ENCODE assay signal across 24 mouse cellular contexts in genomic region chr9:21273094-21273493, GRCm38 (mm10). TPM values are rescaled to one million over a fixed set of nuclear protein-coding genes. Genes with fewer than 3 reads are reported as not detected.
DNase-seq lines count a peak whose midpoint lies in the region; ATAC-seq and TF ChIP-seq lines count a peak whose summit lies in the region.
"Had no signal": no experiment of that assay in that cellular context is flagged by ENCODE, and none has a peak within 500 bp of the region (broad histone marks: within the 10 kb centered on the region; RNA-seq: fewer than 3 reads in every experiment).

No protein-coding gene starts in this region.

- no peak for TF ChIP-seq EP300 in MEL (IDR thresholded peaks at IDR 0.05; ENCODE audit: low read depth in 1 of 2, low read length in 2 of 2)

- no peak overlapping the region for H3K4me3 ChIP-seq in heart, embryonic 12.5 days
- no peak overlapping the region for H3K4me3 ChIP-seq in liver, embryonic 12.5 days
- no peak overlapping the region for H3K4me3 ChIP-seq in liver, embryonic 11.5 days (ENCODE audit: low read depth, low read length)
- no peak overlapping the region for H3K4me3 ChIP-seq in MEL (ENCODE audit: control insufficient read depth in 1 of 2, insufficient read depth in 1 of 2, low read depth in 2 of 2, low read length in 2 of 2)
- H3K4me3 ChIP-seq in myocyte = no peak overlapping the region
- no peak overlapping the region for H3K4me3 ChIP-seq in kidney, embryonic 16.5 days (ENCODE audit: low read length)
- H3K4me3 ChIP-seq: embryonic facial prominence, embryonic 13.5 days; embryonic facial prominence, embryonic 15.5 days; erythroblast, embryonic 14.5 days; forebrain, embryonic 10.5 days; forebrain, embryonic 12.5 days had no signal

- H3K27ac ChIP-seq in heart, embryonic 12.5 days (ENCODE audit: poor library complexity, severe bottlenecking) = peak overlapping the region; percentile 24; the same call in 1 of the 2 replicates
- 0 out of 2 replicates have a peak overlapping the region, but pooled peaks have one; percentile 70 for H3K27ac ChIP-seq in liver, embryonic 12.5 days
- H3K27ac ChIP-seq in liver, embryonic 11.5 days (ENCODE audit: low read depth, low read length) = no peak overlapping the region
- no peak overlapping the region for H3K27ac ChIP-seq in MEL (ENCODE audit: control insufficient read depth, low read depth, low read length)
- H3K27ac ChIP-seq in kidney, embryonic 16.5 days (ENCODE audit: low read length) = no peak overlapping the region
- H3K27ac ChIP-seq: embryonic facial prominence, embryonic 13.5 days; embryonic facial prominence, embryonic 15.5 days; forebrain, embryonic 10.5 days; forebrain, embryonic 12.5 days had no signal

- TF ChIP-seq POLR2A in MEL (IDR thresholded peaks at IDR 0.05; ENCODE audit: control insufficient read depth in 1 of 2, insufficient read depth in 1 of 2, low read depth in 1 of 2, low read length in 2 of 2, poor library complexity in 1 of 2) (peak in 1 of 2 experiments; percentile 41; a peak in 2 of 4 replicates), myocyte (IDR thresholded peaks at IDR 0.05; ENCODE audit: insufficient read length, low read depth) (peak; percentile 30)

- ATAC-seq in heart, embryonic 12.5 days (ENCODE audit: insufficient number of reproducible peaks, low FRiP score) = no peak
- no peak for ATAC-seq in liver, embryonic 12.5 days
- ATAC-seq in liver, embryonic 11.5 days (replicated peaks; ENCODE audit: low FRiP score) = no peak; the same call in 1 of the 2 replicates
- ATAC-seq in inflammation-experienced regulatory T-cells, adult 6 months = no peak
- ATAC-seq in kidney, embryonic 16.5 days (ENCODE audit: low FRiP score, low TSS enrichment) = no peak
- ATAC-seq: forebrain, embryonic 14.5 days; forebrain, embryonic 16.5 days had no signal

- TF ChIP-seq CTCF in MEL (IDR thresholded peaks at IDR 0.05 in 2 of 3, conservative IDR thresholded peaks at IDR 0.05 in 1 of 3; ENCODE audit: control insufficient read depth in 1 of 3, insufficient read depth in 1 of 3, low read depth in 2 of 3, low read length in 3 of 3, poor library complexity in 1 of 3, severe bottlenecking in 1 of 3) = no peak

- 85% methylated on average over 8 of the region's 8 CpGs for WGBS in heart, embryonic 12.5 days
- WGBS in liver, embryonic 12.5 days (ENCODE audit: insufficient replicate concordance) = 83% methylated on average over 8 of the region's 8 CpGs
- WGBS in liver, embryonic 11.5 days = 87% methylated on average over 8 of the region's 8 CpGs
- WGBS in kidney, embryonic 16.5 days = 82% methylated on average over 8 of the region's 8 CpGs

- H3ac ChIP-seq in myocyte (ENCODE audit: control insufficient read depth, insufficient read length) = no peak overlapping the region

- H3K36me3 ChIP-seq in heart, embryonic 12.5 days = peaks cover 98% of the 10 kb centered on the region
- H3K36me3 ChIP-seq in liver, embryonic 12.5 days = peaks cover 100% of the 10 kb centered on the region
- H3K36me3 ChIP-seq in liver, embryonic 11.5 days (ENCODE audit: control insufficient read depth, insufficient read depth, low read length) = peaks cover 84% of the 10 kb centered on the region
- peaks cover 0 to 61% of the 10 kb centered on the region in 2 experiments; a peak in 2 of 4 replicates for H3K36me3 ChIP-seq in MEL (ENCODE audit: control insufficient read depth in 1 of 2, insufficient read depth in 2 of 2, low read length in 2 of 2)
- peaks cover 27% of the 10 kb centered on the region for H3K36me3 ChIP-seq in myocyte (ENCODE audit: control insufficient read depth, insufficient read depth)
- peaks cover 89% of the 10 kb centered on the region for H3K36me3 ChIP-seq in kidney, embryonic 16.5 days (ENCODE audit: insufficient read depth, low read length)

- no peak overlapping the region for H3K9ac ChIP-seq in heart, embryonic 12.5 days
- no peak overlapping the region for H3K9ac ChIP-seq in liver, embryonic 12.5 days
- no peak overlapping the region for H3K9ac ChIP-seq in liver, embryonic 11.5 days (ENCODE audit: low read depth, low read length)
- H3K9ac ChIP-seq in MEL (ENCODE audit: control insufficient read depth, low read depth, low read length, poor library complexity, severe bottlenecking) = no peak overlapping the region
- H3K9ac ChIP-seq in kidney, embryonic 16.5 days (replicated peaks; ENCODE audit: low read length) = no peak overlapping the region
- H3K9ac ChIP-seq: embryonic facial prominence, embryonic 13.5 days; embryonic facial prominence, embryonic 15.5 days; forebrain, embryonic 12.5 days had no signal

- no peaks in the 10 kb centered on the region for H3K79me2 ChIP-seq in MEL (ENCODE audit: control insufficient read depth, insufficient read depth, low read length, poor library complexity)
- H3K79me2 ChIP-seq in myocyte (ENCODE audit: control insufficient read depth, insufficient read depth) = no peaks in the 10 kb centered on the region

- H3K9me3 ChIP-seq in heart, embryonic 12.5 days (replicated peaks) = no peaks in the 10 kb centered on the region
- no peaks in the 10 kb centered on the region for H3K9me3 ChIP-seq in liver, embryonic 12.5 days (replicated peaks)
- H3K9me3 ChIP-seq in liver, embryonic 11.5 days (ENCODE audit: control insufficient read depth, low read length) = no peaks in the 10 kb centered on the region
- no peaks in the 10 kb centered on the region for H3K9me3 ChIP-seq in MEL (replicated peaks; ENCODE audit: insufficient read depth, low read length)
- no peaks in the 10 kb centered on the region for H3K9me3 ChIP-seq in kidney, embryonic 16.5 days (ENCODE audit: low read length)
- H3K9me3 ChIP-seq: embryonic facial prominence, embryonic 13.5 days; embryonic facial prominence, embryonic 15.5 days; forebrain, embryonic 10.5 days; forebrain, embryonic 12.5 days; G1E had no signal

- no peaks in the 10 kb centered on the region for H3K27me3 ChIP-seq in heart, embryonic 12.5 days (replicated peaks)
- no peaks in the 10 kb centered on the region for H3K27me3 ChIP-seq in liver, embryonic 12.5 days (replicated peaks)
- no peaks in the 10 kb centered on the region for H3K27me3 ChIP-seq in liver, embryonic 11.5 days (replicated peaks; ENCODE audit: control insufficient read depth, insufficient read depth, low read length)
- H3K27me3 ChIP-seq in MEL (ENCODE audit: control insufficient read depth in 1 of 2, insufficient read depth in 2 of 2, low read length in 2 of 2) = no peaks in the 10 kb centered on the region
- no peaks in the 10 kb centered on the region for H3K27me3 ChIP-seq in myocyte (ENCODE audit: control insufficient read depth, insufficient read depth, insufficient read length)
- no peaks in the 10 kb centered on the region for H3K27me3 ChIP-seq in kidney, embryonic 16.5 days (ENCODE audit: insufficient read depth, low read length)
- H3K27me3 ChIP-seq: embryonic facial prominence, embryonic 13.5 days; embryonic facial prominence, embryonic 15.5 days; forebrain, embryonic 12.5 days had no signal

- peaks cover 27% of the 10 kb centered on the region for H3K4me1 ChIP-seq in heart, embryonic 12.5 days (replicated peaks)
- H3K4me1 ChIP-seq in liver, embryonic 12.5 days = peaks cover 40% of the 10 kb centered on the region
- H3K4me1 ChIP-seq in liver, embryonic 11.5 days (replicated peaks; ENCODE audit: control insufficient read depth, insufficient read depth, low read length) = peaks cover 13% of the 10 kb centered on the region
- no peaks in the 10 kb centered on the region for H3K4me1 ChIP-seq in MEL (ENCODE audit: control insufficient read depth in 1 of 2, insufficient read depth in 2 of 2, low read length in 2 of 2)
- H3K4me1 ChIP-seq in kidney, embryonic 16.5 days (ENCODE audit: insufficient read depth, low read length) = no peaks in the 10 kb centered on the region
- H3K4me1 ChIP-seq: embryonic facial prominence, embryonic 13.5 days; embryonic facial prominence, embryonic 15.5 days; forebrain, embryonic 10.5 days; forebrain, embryonic 12.5 days had no signal

- no peak for TF ChIP-seq RAD21 in MEL (IDR thresholded peaks at IDR 0.05; ENCODE audit: low read depth, low read length)

- H3K4me2 ChIP-seq in heart, embryonic 12.5 days = no peak overlapping the region
- H3K4me2 ChIP-seq in liver, embryonic 12.5 days = no peak overlapping the region
- H3K4me2 ChIP-seq in liver, embryonic 11.5 days = no peak overlapping the region
- H3K4me2 ChIP-seq in myocyte (ENCODE audit: low read depth) = no peak overlapping the region
- no peak overlapping the region for H3K4me2 ChIP-seq in kidney, embryonic 16.5 days (replicated peaks; ENCODE audit: low read depth, low read length)
- H3K4me2 ChIP-seq: embryonic facial prominence, embryonic 13.5 days; embryonic facial prominence, embryonic 15.5 days; forebrain, embryonic 12.5 days had no signal

- no peak for DNase-seq in heart, adult 9 months (ENCODE audit: low spot score in 2 of 2)
- no peak for DNase-seq in liver, embryonic 11.5 days (ENCODE audit: low spot score)
- peak; percentile 45 for DNase-seq in MEL (ENCODE audit: low read depth, low spot score)
- DNase-seq: adrenal gland, adult 2 months; adrenal gland, postnatal 25 days; cerebellum, adult 18-20 months; cerebellum, adult 8-10 months; cerebellum, adult 9-11 months; cerebellum, postnatal 14 days; cerebellum, postnatal 36 days; embryo, embryonic 11 days had no signal

RNA-seq across cellular contexts. Expression of gene Atg4d, which starts 8.0 kb away (rescaled TPM):
- polyA plus RNA-seq in heart, embryonic 12.5 days (2016; fragmentation: Nextera tagmentation; extraction: Ambion mirVana) = 43.8 and 47.8 TPM in 2 replicates
- polyA plus RNA-seq in liver, embryonic 12.5 days (2016; fragmentation: Nextera tagmentation; extraction: Ambion mirVana) = 85.7 and 85.9 TPM in 2 replicates
- polyA plus RNA-seq in liver, embryonic 11.5 days (2014; fragmentation: Nextera tagmentation; extraction: Ambion mirVana) = 57.0 and 61.1 TPM in 2 replicates
- 76.4 and 83.9 TPM in 2 replicates for total RNA-seq in MEL (2012; rRNA removed)
- polyA plus RNA-seq in MEL (2012; ENCODE audit: insufficient read depth in 1 of 2, insufficient read length in 2 of 2, low read depth in 1 of 2, low replicate concordance in 2 of 2, missing spikeins in 1 of 2) (10 to 100 TPM in 1 of 2 experiments, not detected in 1; 99.7 TPM), myocyte (2012; fragmentation: generic; extraction: Trizol) (39.8 TPM)
- 10 to 100 TPM; 23.5 to 32.5 (median 24.2) TPM for polyA plus RNA-seq in inflammation-experienced regulatory T-cells, adult 6 months (2017; shearing (Covaris generic))
- 58.7 and 64.1 TPM in 2 replicates for polyA plus RNA-seq in kidney, embryonic 16.5 days (2015; fragmentation: Nextera tagmentation; extraction: Ambion mirVana)

RNA-seq across cellular contexts. Expression of gene Kri1, which starts 14.7 kb away (rescaled TPM):
- polyA plus RNA-seq in heart, embryonic 12.5 days (2016; fragmentation: Nextera tagmentation; extraction: Ambion mirVana) = 11.9 and 13.6 TPM in 2 replicates
- polyA plus RNA-seq in liver, embryonic 12.5 days (2016; fragmentation: Nextera tagmentation; extraction: Ambion mirVana) = 14.5 and 15.5 TPM in 2 replicates
- polyA plus RNA-seq in liver, embryonic 11.5 days (2014; fragmentation: Nextera tagmentation; extraction: Ambion mirVana) = 19.3 and 24.2 TPM in 2 replicates
- 175 and 199 TPM in 2 replicates for total RNA-seq in MEL (2012; rRNA removed)
- 100 to 1,000 TPM in 1 of 2 experiments, 10 to 100 TPM in 1; 76.1 to 233 TPM for polyA plus RNA-seq in MEL (2012; ENCODE audit: insufficient read depth in 1 of 2, insufficient read length in 2 of 2, low read depth in 1 of 2, low replicate concordance in 2 of 2, missing spikeins in 1 of 2)
- 31.4 TPM for polyA plus RNA-seq in myocyte (2012; fragmentation: generic; extraction: Trizol)
- 10 to 100 TPM; 16.5 to 36.2 (median 26.9) TPM for polyA plus RNA-seq in inflammation-experienced regulatory T-cells, adult 6 months (2017; shearing (Covaris generic))
- polyA plus RNA-seq in kidney, embryonic 16.5 days (2015; fragmentation: Nextera tagmentation; extraction: Ambion mirVana) = 14.6 and 20.0 TPM in 2 replicates

RNA-seq across cellular contexts. Expression of gene Cdkn2d, which starts 18.1 kb away (rescaled TPM):
- 88.5 and 89.2 TPM in 2 replicates for polyA plus RNA-seq in heart, embryonic 12.5 days (2016; fragmentation: Nextera tagmentation; extraction: Ambion mirVana)
- polyA plus RNA-seq in liver, embryonic 12.5 days (2016; fragmentation: Nextera tagmentation; extraction: Ambion mirVana) = 87.4 and 88.6 TPM in 2 replicates
- polyA plus RNA-seq in liver, embryonic 11.5 days (2014; fragmentation: Nextera tagmentation; extraction: Ambion mirVana) = 48.0 and 48.2 TPM in 2 replicates
- total RNA-seq in MEL (2012; rRNA removed) = 40.1 and 55.2 TPM in 2 replicates
- 10 to 100 TPM in 1 of 2 experiments, not detected in 1; 67.9 TPM for polyA plus RNA-seq in MEL (2012; ENCODE audit: insufficient read depth in 1 of 2, insufficient read length in 2 of 2, low read depth in 1 of 2, low replicate concordance in 2 of 2, missing spikeins in 1 of 2)
- polyA plus RNA-seq in myocyte (2012; fragmentation: generic; extraction: Trizol) = 53.2 TPM
- polyA plus RNA-seq in inflammation-experienced regulatory T-cells, adult 6 months (2017; shearing (Covaris generic)) = 100 to 1,000 TPM; 116 to 131 (median 128) TPM
- 50.9 and 51.7 TPM in 2 replicates for polyA plus RNA-seq in kidney, embryonic 16.5 days (2015; fragmentation: Nextera tagmentation; extraction: Ambion mirVana)

RNA-seq across cellular contexts. Expression of gene S1pr5, which starts 24.9 kb away (rescaled TPM):
- polyA plus RNA-seq in heart, embryonic 12.5 days (2016; fragmentation: Nextera tagmentation; extraction: Ambion mirVana) = 0.10 and 0.19 TPM in 2 replicates
- polyA plus RNA-seq in liver, embryonic 12.5 days (2016; fragmentation: Nextera tagmentation; extraction: Ambion mirVana) = 0.10 and 0.12 TPM in 2 replicates
- not detected in 2 replicates for polyA plus RNA-seq in liver, embryonic 11.5 days (2014; fragmentation: Nextera tagmentation; extraction: Ambion mirVana)
- total RNA-seq in MEL (2012; rRNA removed) = 0.04 TPM in 1 of 2 replicates, not detected in the other
- under 1 TPM in 1 of 2 experiments, not detected in 1; 0.08 TPM for polyA plus RNA-seq in MEL (2012; ENCODE audit: insufficient read depth in 1 of 2, insufficient read length in 2 of 2, low read depth in 1 of 2, low replicate concordance in 2 of 2, missing spikeins in 1 of 2)
- 0.22 TPM for polyA plus RNA-seq in myocyte (2012; fragmentation: generic; extraction: Trizol)
- under 1 TPM in 1 of 3 experiments, not detected in 2; 0.17 TPM for polyA plus RNA-seq in inflammation-experienced regulatory T-cells, adult 6 months (2017; shearing (Covaris generic))
- 0.13 and 0.14 TPM in 2 replicates for polyA plus RNA-seq in kidney, embryonic 16.5 days (2015; fragmentation: Nextera tagmentation; extraction: Ambion mirVana)
- polyA plus RNA-seq: erythroblast, embryonic 14.5 days; G1E had no signal

RNA-seq across cellular contexts. Expression of gene Keap1, which starts 33.9 kb away (rescaled TPM):
- polyA plus RNA-seq in heart, embryonic 12.5 days (2016; fragmentation: Nextera tagmentation; extraction: Ambion mirVana) = 46.7 and 49.6 TPM in 2 replicates
- 39.8 and 41.6 TPM in 2 replicates for polyA plus RNA-seq in liver, embryonic 12.5 days (2016; fragmentation: Nextera tagmentation; extraction: Ambion mirVana)
- polyA plus RNA-seq in liver, embryonic 11.5 days (2014; fragmentation: Nextera tagmentation; extraction: Ambion mirVana) = 43.8 and 45.1 TPM in 2 replicates
- total RNA-seq in MEL (2012; rRNA removed) = 168 and 174 TPM in 2 replicates
- polyA plus RNA-seq in MEL (2012; ENCODE audit: insufficient read depth in 1 of 2, insufficient read length in 2 of 2, low read depth in 1 of 2, low replicate concordance in 2 of 2, missing spikeins in 1 of 2) (100 to 1,000 TPM in 1 of 2 experiments, 10 to 100 TPM in 1; 67.5 to 171 TPM), myocyte (2012; fragmentation: generic; extraction: Trizol) (34.1 TPM)
- 10 to 100 TPM; 20.8 to 28.9 (median 21.5) TPM for polyA plus RNA-seq in inflammation-experienced regulatory T-cells, adult 6 months (2017; shearing (Covaris generic))
- polyA plus RNA-seq in kidney, embryonic 16.5 days (2015; fragmentation: Nextera tagmentation; extraction: Ambion mirVana) = 67.4 and 68.1 TPM in 2 replicates

Comparison
In these comparisons a context has a peak if more than half of its experiments do, and no peak if none do; other contexts are left out.
1. H3K27ac ChIP-seq: peak in heart, embryonic 12.5 days (single experiment) and liver, embryonic 12.5 days (single experiment); none in liver, embryonic 11.5 days (single experiment), MEL (single experiment) and kidney, embryonic 16.5 days (single experiment).